In genomic region chr10:128297622-128298021, GRCm38 (mm10) we compare ENCODE assay signal across 8 mouse cellular contexts. TPM values are rescaled to one million over a fixed set of nuclear protein-coding genes. Genes with fewer than 3 reads are reported as not detected.
DNase-seq lines count a peak whose midpoint lies in the region; ATAC-seq lines count a peak whose summit lies in the region.

No protein-coding gene starts in this region.

- DNase-seq in heart, adult 18-20 months: peak; percentile 51 to 58
- DNase-seq in heart, adult 11 months: no peak
- DNase-seq in retina, postnatal 1 day: peak; percentile 23
- no peak for DNase-seq in retina, embryonic 14.5 days (ENCODE audit: low spot score)
- DNase-seq in thymus, postnatal 36 days: no peak
- no peak for DNase-seq in urinary bladder, postnatal 25 days (ENCODE audit: low spot score)
- DNase-seq in left cerebral cortex, postnatal 14 days (ENCODE audit: low spot score in 2 of 2): no peak

- WGBS in intestine, embryonic 16.5 days: 62% methylated on average over 11 of the region's 11 CpGs

- no peak overlapping the region for H3K4me2 ChIP-seq in intestine, embryonic 16.5 days (ENCODE audit: low read depth, low read length)

- no peaks in the 10 kb centered on the region for H3K9me3 ChIP-seq in intestine, embryonic 16.5 days (ENCODE audit: control insufficient read depth, low read length)

- no peaks in the 10 kb centered on the region for H3K27me3 ChIP-seq in intestine, embryonic 16.5 days (replicated peaks; ENCODE audit: control insufficient read depth, insufficient read depth, low read length)

- H3K4me3 ChIP-seq in intestine, embryonic 16.5 days (ENCODE audit: low read length): no peak overlapping the region

- H3K27ac ChIP-seq in intestine, embryonic 16.5 days (ENCODE audit: low read length): 0 out of 2 replicates have a peak overlapping the region, but pooled peaks have one; percentile 13

- intact Hi-C loops in left cerebral cortex, postnatal 14 days (cut with DNase I): no loop called here

- peaks cover 8% of the 10 kb centered on the region for H3K4me1 ChIP-seq in intestine, embryonic 16.5 days (ENCODE audit: control insufficient read depth, insufficient read depth, low read length)

- ATAC-seq in intestine, embryonic 16.5 days: peak; percentile 65

- no peaks in the 10 kb centered on the region for H3K36me3 ChIP-seq in intestine, embryonic 16.5 days (ENCODE audit: control insufficient read depth, insufficient read depth, low read length)

- H3K9ac ChIP-seq in intestine, embryonic 16.5 days (ENCODE audit: low read depth, low read length): peak overlapping the region; percentile 3

RNA-seq across cellular contexts. Expression of gene Il23a, which starts 0.9 kb away (rescaled TPM):
- not detected for total RNA-seq in heart, adult 18-20 months (2021)
- polyA plus RNA-seq in intestine, embryonic 16.5 days (2015; fragmentation: Nextera tagmentation; extraction: Ambion mirVana): 0.44 and 0.53 TPM in 2 replicates
- 1 to 10 TPM in 1 of 2 experiments, under 1 TPM in 1; 0.97 to 1.4 TPM for total RNA-seq in left cerebral cortex, postnatal 14 days (2021)

RNA-seq across cellular contexts. Expression of gene Pan2, which starts 5.5 kb away (rescaled TPM):
- total RNA-seq in heart, adult 18-20 months (2021): 1 to 10 TPM; 4.5 to 6.0 TPM
- 24.7 and 25.5 TPM in 2 replicates for polyA plus RNA-seq in intestine, embryonic 16.5 days (2015; fragmentation: Nextera tagmentation; extraction: Ambion mirVana)
- 10 to 100 TPM; 13.3 to 13.4 TPM for total RNA-seq in left cerebral cortex, postnatal 14 days (2021)

RNA-seq across cellular contexts. Expression of gene Cnpy2, which starts 24.6 kb away (rescaled TPM):
- 10 to 100 TPM; 62.2 to 66.6 TPM for total RNA-seq in heart, adult 18-20 months (2021)
- polyA plus RNA-seq in intestine, embryonic 16.5 days (2015; fragmentation: Nextera tagmentation; extraction: Ambion mirVana): 295 and 297 TPM in 2 replicates
- total RNA-seq in left cerebral cortex, postnatal 14 days (2021): 10 to 100 TPM; 65.9 to 68.9 TPM

RNA-seq across cellular contexts. Expression of gene Stat2, which starts 27.3 kb away (rescaled TPM):
- 10 to 100 TPM in 1 of 2 experiments, 1 to 10 TPM in 1; 8.3 to 11.3 TPM for total RNA-seq in heart, adult 18-20 months (2021)
- polyA plus RNA-seq in intestine, embryonic 16.5 days (2015; fragmentation: Nextera tagmentation; extraction: Ambion mirVana): 16.4 and 18.0 TPM in 2 replicates
- 10 to 100 TPM; 19.0 to 21.1 TPM for total RNA-seq in left cerebral cortex, postnatal 14 days (2021)

RNA-seq across cellular contexts. Expression of gene Apof, which starts 29.2 kb away (rescaled TPM):
- total RNA-seq in heart, adult 18-20 months (2021): not detected
- polyA plus RNA-seq in intestine, embryonic 16.5 days (2015; fragmentation: Nextera tagmentation; extraction: Ambion mirVana): 1.5 and 3.5 TPM in 2 replicates
- not detected for total RNA-seq in left cerebral cortex, postnatal 14 days (2021)

Comparison
In these comparisons a context has a peak if more than half of its experiments do, and no peak if none do; other contexts are left out.
1. DNase-seq: peak in heart, adult 18-20 months (2 of 2) and retina, postnatal 1 day (single experiment); none in heart, adult 11 months (single experiment), retina, embryonic 14.5 days (single experiment), thymus, postnatal 36 days (0 of 2), urinary bladder, postnatal 25 days (single experiment) and left cerebral cortex, postnatal 14 days (0 of 2).